Mouse (Mus musculus) retina, adult 2 months (tissue): Measurements from ENCODE around the gene Gria4.
"Not testable (repeated sequence)": the region's sequence is repeated elsewhere in the genome, so short reads cannot be mapped to it uniquely, and the experiment has no call there.

Experiments
- DNase-seq: peaks from one replicate; pipeline ENCODE4 v3.0.0-alpha.2; 2012; ENCODE audit warnings: low read depth, low spot score

The Gria4 gene

GRCm38 (mm10) chr9:4795544-4796288 is at the start of gene Gria4:
Gene Gria4, minus strand, starts transcription at chr9:4796234.
- DNase-seq: no peak

- DNase-seq: not testable (repeated sequence)
Measured at GRCm38 (mm10) chr9:4810941-4811340, 14.9 kb upstream of the Gria4 start.

- DNase-seq: no peak
Measured at GRCm38 (mm10) chr9:4803151-4803755, 7.2 kb upstream of the Gria4 start.

GRCm38 (mm10) chr9:4797396-4797795 is 1.4 kb upstream of the Gria4 start:
- DNase-seq: no peak

GRCm38 (mm10) chr9:4796289-4796645 is 233 bp upstream of the Gria4 start:
- DNase-seq: no peak

- DNase-seq: no peak
Measured at GRCm38 (mm10) chr9:4795075-4795474, 959 bp downstream of the Gria4 start.

- DNase-seq: no peak
Measured at GRCm38 (mm10) chr9:4794411-4794810, 1.6 kb downstream of the Gria4 start.

- not testable (repeated sequence) for DNase-seq
Measured at GRCm38 (mm10) chr9:4749407-4749806, 46.6 kb downstream of the Gria4 start.

GRCm38 (mm10) chr9:4714086-4714485 is 81.9 kb downstream of the Gria4 start:
- no peak for DNase-seq

GRCm38 (mm10) chr9:4712367-4712766 is 83.7 kb downstream of the Gria4 start:
- DNase-seq: no peak

- DNase-seq: no peak
Measured at GRCm38 (mm10) chr9:4687149-4687548, 108.9 kb downstream of the Gria4 start.

GRCm38 (mm10) chr9:4680244-4680643 is 115.8 kb downstream of the Gria4 start:
- no peak for DNase-seq

GRCm38 (mm10) chr9:4679099-4679498 is 116.9 kb downstream of the Gria4 start:
- DNase-seq: no peak

GRCm38 (mm10) chr9:4665691-4666090 is 130.3 kb downstream of the Gria4 start:
- DNase-seq: no peak

- DNase-seq: no peak
Measured at GRCm38 (mm10) chr9:4662421-4662820, 133.6 kb downstream of the Gria4 start.

GRCm38 (mm10) chr9:4658951-4659350 is 137.1 kb downstream of the Gria4 start:
- DNase-seq: no peak

- no peak for DNase-seq
Measured at GRCm38 (mm10) chr9:4654333-4654732, 141.7 kb downstream of the Gria4 start.

- no peak for DNase-seq
Measured at GRCm38 (mm10) chr9:4639192-4639900, 156.7 kb downstream of the Gria4 start.

GRCm38 (mm10) chr9:4631910-4632309 is 164.1 kb downstream of the Gria4 start:
- DNase-seq: no peak

- no peak for DNase-seq
Measured at GRCm38 (mm10) chr9:4615286-4615685, 180.7 kb downstream of the Gria4 start.

GRCm38 (mm10) chr9:4605354-4605753 is 190.7 kb downstream of the Gria4 start:
- no peak for DNase-seq

- no peak for DNase-seq
Measured at GRCm38 (mm10) chr9:4604236-4604635, 191.8 kb downstream of the Gria4 start.

- no peak for DNase-seq
Measured at GRCm38 (mm10) chr9:4601788-4602187, 194.2 kb downstream of the Gria4 start.
